Mouse (Mus musculus) ES-E14 (cell line): ENCODE measurements at regions not wholly inside any gene's neighbourhood (a gene's known extent, or its start where the extent isn't known, plus 50 kb on each side); places are given as distances from the start of the nearest gene placed in this dataset.

ENCODE experiments used
- DNase-seq: peaks from one replicate; pipeline ENCODE4 v3.0.0-alpha.2; 2013; ENCODE audit warnings: low read depth, low spot score
- H3K27ac ChIP-seq: 2 replicates; pipeline ENCODE4 v1.5.1; 2012; ENCODE audit warnings: low read depth, mild to moderate bottlenecking, low read length, moderate library complexity, mixed read lengths; ENCODE audit not compliant: poor library complexity, insufficient read depth, severe bottlenecking
- H3K36me3 ChIP-seq: 2 replicates; pipeline ENCODE4 v1.6.1; 2012; ENCODE audit warnings: mild to moderate bottlenecking, low read length, moderate library complexity, mixed read lengths; ENCODE audit not compliant: control insufficient read depth, poor library complexity, insufficient read depth, severe bottlenecking
- H3K4me1 ChIP-seq, 2 experiments: fragments of 150-350 bp in 1 of 2; sonication (generic) in 1 of 2; 2 replicates each; pipeline ENCODE4 v1.6.1; 2012; ENCODE audit warnings: low read length in 2 of 2, mild to moderate bottlenecking in 1 of 2, mixed read lengths in 1 of 2; ENCODE audit not compliant: control insufficient read depth in 2 of 2, insufficient read depth in 2 of 2, poor library complexity in 1 of 2
- H3K4me3 ChIP-seq, 2 experiments: fragments of 150-350 bp in 1 of 2; sonication (generic) in 1 of 2; 2 replicates each; pipeline ENCODE4 v1.5.1; 2012; ENCODE audit warnings: low read length in 2 of 2, low read depth in 1 of 2, mild to moderate bottlenecking in 1 of 2, mixed read lengths in 1 of 2; ENCODE audit not compliant: insufficient read depth in 1 of 2, poor library complexity in 1 of 2, severe bottlenecking in 1 of 2
- H3K9ac ChIP-seq: 2 replicates; pipeline ENCODE4 v1.6.1; 2012; ENCODE audit warnings: low read depth, mild to moderate bottlenecking, low read length, mixed read lengths; ENCODE audit not compliant: poor library complexity, insufficient read depth, severe bottlenecking
- H3K9me3 ChIP-seq: fragments of 150-350 bp; sonication (generic); 2 replicates; pipeline ENCODE4 v1.6.1; 2012; ENCODE audit warnings: low read depth, mild to moderate bottlenecking, low read length; ENCODE audit not compliant: control insufficient read depth, insufficient read depth
- CHD2 ChIP-seq: IDR thresholded peaks from 2 replicates; pipeline ENCODE4 v1.6.1; 2014; ENCODE audit warnings: mild to moderate bottlenecking, low read depth, low read length, inconsistent platforms
- HCFC1 ChIP-seq: IDR thresholded peaks from 2 replicates; pipeline ENCODE4 v1.6.1; 2012; ENCODE audit warnings: low read length, inconsistent platforms, borderline replicate concordance; ENCODE audit not compliant: insufficient read depth
- MAFK ChIP-seq: IDR thresholded peaks from 2 replicates; pipeline ENCODE4 v1.6.1; 2014; ENCODE audit warnings: mild to moderate bottlenecking, low read depth, low read length, inconsistent platforms; ENCODE audit not compliant: insufficient read depth
- ZC3H11A ChIP-seq: IDR thresholded peaks from 2 replicates; pipeline ENCODE4 v1.6.1; 2012; ENCODE audit warnings: low read depth, mild to moderate bottlenecking, inconsistent platforms, low read length, borderline replicate concordance
- ZNF384 ChIP-seq: IDR thresholded peaks from 2 replicates; pipeline ENCODE4 v1.6.1; 2012; ENCODE audit warnings: low read depth, low read length, inconsistent platforms
- in situ Hi-C, 2 experiments: fragments of 600-800 bp; cut with MboI; formaldehyde crosslinking; loops; one replicate each; pipeline ENCODE4 v1.15.1; 2025; ENCODE audit warnings: low sequenced_read_pairs in 2 of 2, inconsistent platforms in 1 of 2; ENCODE audit not compliant: unreplicated experiment in 2 of 2

DNA sequence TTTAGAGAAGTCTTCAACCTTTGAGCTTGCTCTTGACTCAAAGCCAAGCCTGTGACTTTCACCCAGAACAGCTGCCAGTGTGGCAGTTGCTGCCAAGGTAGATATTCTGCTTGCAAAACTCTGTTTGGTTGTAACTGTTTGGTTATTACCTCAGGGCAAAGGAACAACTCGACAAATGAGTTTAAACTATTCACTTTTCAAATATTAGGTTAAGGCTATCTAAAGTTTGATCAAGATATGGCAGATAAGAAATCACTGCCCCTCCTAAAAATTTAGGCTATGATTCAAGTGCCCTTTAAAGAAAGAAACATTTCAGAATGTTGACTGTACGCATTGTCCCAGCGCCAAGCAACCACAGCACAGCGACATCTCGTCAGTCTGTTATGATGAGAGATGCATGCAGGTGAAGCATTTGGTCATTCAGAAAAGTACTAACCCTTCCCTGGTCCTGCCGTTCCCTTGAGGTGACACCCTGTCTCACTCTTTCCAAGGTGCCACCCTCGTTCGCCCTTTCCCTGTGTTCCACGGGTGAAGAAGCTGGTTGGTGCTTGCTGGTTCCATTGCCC is 81.1 kb upstream of the Mbip start:
- Histone ChIP-seq H3K36me3 (no peaks in the 10 kb centered on the region), H3K9me3 (no peaks in the 10 kb centered on the region), H3K9ac (no peak overlapping the region), H3K27ac (no peak overlapping the region), H3K4me1 (no peaks in the 10 kb centered on the region), H3K4me3 (no peak overlapping the region)
- no peak for TF ChIP-seq ZC3H11A
- no peak for TF ChIP-seq ZNF384
- no peak for TF ChIP-seq HCFC1
- no peak for TF ChIP-seq CHD2
- TF ChIP-seq MAFK, result no peak
- DNase-seq, result no peak
- in situ Hi-C loops, result no loop called here

DNA sequence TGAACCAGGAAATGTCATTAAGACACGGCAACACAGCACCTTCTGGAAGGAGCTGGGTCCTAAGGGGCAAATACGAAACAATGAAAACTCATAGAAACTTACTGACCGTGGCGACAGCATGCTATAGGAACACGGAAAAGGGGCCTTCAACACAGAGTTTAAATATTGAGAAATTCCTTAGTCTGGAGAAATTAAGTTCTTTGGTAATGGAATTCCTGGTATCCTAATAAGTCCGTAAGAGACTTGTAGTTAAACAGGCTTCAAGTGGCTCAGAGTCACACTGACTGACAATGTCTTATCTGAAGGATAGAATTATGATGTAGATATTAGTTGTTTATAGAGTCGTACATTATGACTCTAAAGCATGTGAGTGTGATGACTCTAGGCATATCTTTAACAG is 70.4 kb upstream of the Mbip start:
- no peaks in the 10 kb centered on the region for H3K4me1 ChIP-seq
- H3K9ac ChIP-seq, result no peak overlapping the region
- H3K4me3 ChIP-seq, result no peak overlapping the region
- TF ChIP-seq ZNF384, result no peak
- no peak for TF ChIP-seq CHD2
- no peak for TF ChIP-seq MAFK
- H3K27ac ChIP-seq, result no peak overlapping the region
- no peak for DNase-seq
- no peaks in the 10 kb centered on the region for H3K9me3 ChIP-seq
- H3K36me3 ChIP-seq, result no peaks in the 10 kb centered on the region
- in situ Hi-C loops, result no loop called here

DNA sequence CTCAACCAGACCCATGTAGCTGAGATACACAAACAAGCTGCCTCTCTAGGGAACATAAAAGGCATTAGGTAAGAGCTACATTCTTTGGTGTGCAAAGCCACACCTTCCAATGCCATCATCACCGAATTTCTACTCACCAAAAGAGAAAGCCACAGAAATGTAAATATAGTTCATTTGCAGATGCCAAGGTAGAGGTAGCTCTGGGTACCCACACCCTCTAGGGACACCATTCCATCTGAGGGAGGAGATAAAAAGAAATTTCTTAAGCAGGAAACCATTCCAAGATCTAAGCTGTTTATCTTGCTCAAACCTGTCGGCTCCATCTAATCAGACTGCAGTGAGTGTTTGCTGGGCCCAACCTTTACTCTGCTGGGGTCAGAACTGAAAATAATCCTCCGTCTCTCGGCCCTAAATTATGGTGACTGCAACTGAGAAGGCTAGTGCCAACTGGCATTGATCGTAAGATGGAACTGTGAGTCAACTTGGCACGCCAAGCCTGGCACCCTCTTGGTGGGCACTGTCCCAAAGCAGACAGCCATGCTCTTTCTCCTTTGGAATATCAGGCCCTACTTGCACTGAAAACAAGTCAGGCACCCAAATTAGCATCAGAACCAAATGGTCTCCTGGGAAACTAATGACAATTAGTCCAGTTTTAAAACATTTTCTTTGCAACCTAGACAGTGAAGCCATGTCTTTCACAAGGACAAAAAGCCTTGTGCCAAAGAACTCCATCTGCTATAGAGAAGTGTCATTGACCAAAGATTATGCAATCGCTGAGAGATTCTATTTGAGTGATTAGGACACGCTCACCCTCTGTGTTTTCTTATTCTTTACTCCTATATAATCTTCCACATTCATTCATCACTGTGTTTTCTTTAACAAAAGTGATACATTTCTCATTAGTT is 69.4 kb upstream of the Mbip start:
- DNase-seq, result no peak
- no peaks in the 10 kb centered on the region for H3K4me1 ChIP-seq
- in situ Hi-C loops, result no loop called here

DNA sequence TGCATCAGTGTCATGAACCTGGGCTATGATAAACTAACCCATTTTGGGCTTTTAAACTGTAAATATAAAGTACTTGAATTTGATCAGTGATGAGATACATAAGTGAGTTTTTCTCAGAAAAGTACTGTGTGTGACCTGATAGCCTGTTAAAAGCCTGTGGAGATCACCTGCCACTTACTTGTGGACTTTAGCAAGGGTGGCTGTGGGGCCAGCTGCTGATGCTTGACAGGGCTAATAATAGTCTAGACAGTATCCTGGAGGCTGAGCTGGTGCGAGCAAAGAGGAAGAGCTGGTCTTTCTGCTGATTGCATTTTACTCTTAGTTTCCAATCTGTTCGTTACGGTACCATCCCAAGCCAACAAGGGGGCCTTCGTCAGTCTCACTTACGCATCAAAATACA is 60.0 kb upstream of the Mbip start:
- no peak overlapping the region for H3K4me3 ChIP-seq
- H3K9ac ChIP-seq, result no peak overlapping the region
- in situ Hi-C loops, result loop anchor here in 1 of 2 experiments (10.0 kb wide), 1 partner anchor 351 kb away; no protein-coding TSS in a partner anchor
- H3K9me3 ChIP-seq, result no peaks in the 10 kb centered on the region
- no peak overlapping the region for H3K27ac ChIP-seq
- no peaks in the 10 kb centered on the region for H3K36me3 ChIP-seq
- no peak for DNase-seq
- no peak for TF ChIP-seq HCFC1
- no peak for TF ChIP-seq CHD2
- no peak for TF ChIP-seq ZNF384
- TF ChIP-seq ZC3H11A, result no peak
- TF ChIP-seq MAFK, result no peak
- H3K4me1 ChIP-seq, result no peaks in the 10 kb centered on the region

More for the DNA sequence above, 69.4 kb upstream of the Mbip start:
- no peaks in the 10 kb centered on the region for H3K9me3 ChIP-seq
- no peak overlapping the region for H3K4me3 ChIP-seq
- H3K27ac ChIP-seq, result no peak overlapping the region
- no peaks in the 10 kb centered on the region for H3K36me3 ChIP-seq
- H3K9ac ChIP-seq, result no peak overlapping the region
- TF ChIP-seq CHD2 (no peak), ZNF384 (no peak), MAFK (no peak), ZC3H11A (no peak), HCFC1 (no peak)
